Mouse (Mus musculus) liver, embryonic 14.5 days (tissue): Measurements from ENCODE around the gene Fermt2.

Experiments used
- CTCF ChIP-seq: IDR thresholded peaks from 2 replicates; pipeline ENCODE4 v1.5.1; 2016; ENCODE audit warnings: antibody characterized with exemption, low read depth, control low read depth
- EP300 ChIP-seq: IDR thresholded peaks from 2 replicates; pipeline ENCODE4 v1.6.1; 2016; ENCODE audit warnings: antibody characterized with exemption, low read depth

DNA sequence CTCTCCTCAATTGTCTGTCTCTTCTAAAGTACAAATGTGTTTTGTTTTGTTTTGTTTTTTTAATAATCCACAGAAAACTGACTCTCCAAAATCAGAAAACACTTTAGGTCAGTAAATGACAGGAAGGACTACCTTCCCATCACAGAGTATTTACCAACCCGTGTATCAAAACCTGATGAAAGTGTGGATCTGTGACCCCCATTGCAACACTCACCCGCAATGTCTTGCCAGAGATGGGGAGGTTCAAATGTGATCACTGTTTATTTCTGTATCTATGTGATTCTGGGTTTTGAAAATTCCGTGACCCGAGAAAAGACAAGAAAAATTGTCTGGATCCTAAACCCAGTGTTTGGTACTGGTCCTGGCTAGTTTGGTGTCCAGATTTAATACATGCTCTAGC lies 113.7 kb downstream of the Fermt2 start:
- no peak for TF ChIP-seq CTCF
- no peak for TF ChIP-seq EP300
